Mouse (Mus musculus): Measurements from ENCODE around the gene Top1. TPM values are rescaled to one million over a fixed set of nuclear protein-coding genes. Genes with fewer than 3 reads are reported as not detected.

Gene Top1
- total and polyA plus RNA-seq, 3 experiments = 89.8 to 312 (median 91.3) TPM

- dilution Hi-C loops (cut with MboI; ENCODE audit: extremely low pct_ligation_motif_present, extremely low pct_unique_long_range_greater_than_20kb, low sequenced_read_pairs) = no loop called here
- in situ Hi-C loops (cut with MboI; ENCODE audit: low pct_ligation_motif_present, low pct_unique_long_range_greater_than_20kb, low sequenced_read_pairs) = no loop called here
- Histone ChIP-seq H3K9me3 (replicated peaks; ENCODE audit: low read length) (no peaks in the 10 kb centered on the region), H3K9ac (ENCODE audit: insufficient read depth, low read depth) (no peak overlapping the region), H3K4me1 (ENCODE audit: control insufficient read depth in 1 of 2, insufficient read depth in 2 of 2) (peaks cover 0 to 20% of the 10 kb centered on the region in 2 experiments; a peak in 2 of 4 replicates), H3K36me3 (replicated peaks in 1 of 2; ENCODE audit: control insufficient read depth in 1 of 2, insufficient read depth in 1 of 2, low read length in 1 of 2) (peaks cover 25 to 76% of the 10 kb centered on the region in 2 experiments), H3K4me2 (ENCODE audit: insufficient read depth, low read depth, poor library complexity, severe bottlenecking) (no peak overlapping the region), H3K79me2 (replicated peaks; ENCODE audit: control insufficient read depth, extremely low read depth, insufficient read depth, poor library complexity, severe bottlenecking) (no peaks in the 10 kb centered on the region), H3K27me3 (replicated peaks) (no peaks in the 10 kb centered on the region), H3K27ac (ENCODE audit: insufficient read depth, low read depth) (no peak overlapping the region), H3K4me3 (replicated peaks in 1 of 3; ENCODE audit: low read depth in 2 of 3, low read length in 2 of 3, poor library complexity in 1 of 3) (no peak overlapping the region)
- no peak for TF ChIP-seq MEF2A (IDR thresholded peaks at IDR 0.05; ENCODE audit: borderline replicate concordance, low read depth, low read length)
- no peak for TF ChIP-seq SIN3A (IDR thresholded peaks at IDR 0.05; ENCODE audit: low read length)
- TF ChIP-seq JUN (IDR thresholded peaks at IDR 0.05; ENCODE audit: insufficient read depth, low read depth, low read length) = no peak
- TF ChIP-seq SMC3 (IDR thresholded peaks at IDR 0.05; ENCODE audit: low read depth, low read length) = no peak
- TF ChIP-seq ZKSCAN1 (IDR thresholded peaks at IDR 0.05; ENCODE audit: borderline replicate concordance, low read depth, low read length) = no peak
- TF ChIP-seq ZC3H11A (IDR thresholded peaks at IDR 0.05; ENCODE audit: low read depth, low read length) = no peak
- no peak for TF ChIP-seq CHD2 (IDR thresholded peaks at IDR 0.05; ENCODE audit: low read length)
- no peak for TF ChIP-seq USF1 (IDR thresholded peaks at IDR 0.05; ENCODE audit: low read depth, low read length)
- no peak for TF ChIP-seq POLR2AphosphoS2 (IDR thresholded peaks at IDR 0.05; ENCODE audit: low read depth, low read length)
- TF ChIP-seq MAFK (IDR thresholded peaks at IDR 0.05; ENCODE audit: insufficient replicate concordance, low read length) = no peak
- TF ChIP-seq RCOR1 (conservative IDR thresholded peaks at IDR 0.05; ENCODE audit: low read depth, low read length) = no peak
- no peak for TF ChIP-seq ZMIZ1 (IDR thresholded peaks at IDR 0.05; ENCODE audit: low read depth, low read length)
- no peak for DNase-seq (ENCODE audit: extremely low read depth)
Measured at GRCm38 (mm10) chr2:160763816-160764215, 118.1 kb downstream of the Top1 start.

- in situ Hi-C loops (cut with MboI; ENCODE audit: low pct_ligation_motif_present, low pct_unique_long_range_greater_than_20kb, low sequenced_read_pairs) = no loop called here
- Histone ChIP-seq H3K27ac (ENCODE audit: insufficient read depth, low read depth) (no peak overlapping the region), H3K36me3 (replicated peaks in 1 of 2; ENCODE audit: control insufficient read depth in 1 of 2, insufficient read depth in 1 of 2, low read length in 1 of 2) (peaks cover 21 to 73% of the 10 kb centered on the region in 2 experiments), H3K4me3 (replicated peaks in 1 of 3; ENCODE audit: low read depth in 2 of 3, low read length in 2 of 3, poor library complexity in 1 of 3) (no peak overlapping the region), H3K9ac (ENCODE audit: insufficient read depth, low read depth) (no peak overlapping the region), H3K4me2 (ENCODE audit: insufficient read depth, low read depth, poor library complexity, severe bottlenecking) (no peak overlapping the region), H3K79me2 (replicated peaks; ENCODE audit: control insufficient read depth, extremely low read depth, insufficient read depth, poor library complexity, severe bottlenecking) (no peaks in the 10 kb centered on the region), H3K27me3 (replicated peaks) (no peaks in the 10 kb centered on the region), H3K4me1 (ENCODE audit: control insufficient read depth in 1 of 2, insufficient read depth in 2 of 2) (peaks cover 0 to 20% of the 10 kb centered on the region in 2 experiments; a peak in 2 of 4 replicates), H3K9me3 (replicated peaks; ENCODE audit: low read length) (no peaks in the 10 kb centered on the region)
- no peak for DNase-seq (ENCODE audit: extremely low read depth)
- dilution Hi-C loops (cut with MboI; ENCODE audit: extremely low pct_ligation_motif_present, extremely low pct_unique_long_range_greater_than_20kb, low sequenced_read_pairs) = no loop called here
- TF ChIP-seq ZKSCAN1 (IDR thresholded peaks at IDR 0.05; ENCODE audit: borderline replicate concordance, low read depth, low read length) (no peak), MAX (IDR thresholded peaks at IDR 0.05; ENCODE audit: low read length) (no peak), TBP (conservative IDR thresholded peaks at IDR 0.05; ENCODE audit: low read depth, low read length) (no peak), ZNF384 (IDR thresholded peaks at IDR 0.05; ENCODE audit: low read depth, low read length) (no peak), ZC3H11A (IDR thresholded peaks at IDR 0.05; ENCODE audit: low read depth, low read length) (no peak), JUN (IDR thresholded peaks at IDR 0.05; ENCODE audit: insufficient read depth, low read depth, low read length) (no peak), NELFE (IDR thresholded peaks at IDR 0.05; ENCODE audit: low read depth, low read length) (no peak), ETS1 (conservative IDR thresholded peaks at IDR 0.05; ENCODE audit: low read depth, low read length) (no peak), GABPA (IDR thresholded peaks at IDR 0.05; ENCODE audit: insufficient replicate concordance, low read depth, low read length) (no peak), MAFK (IDR thresholded peaks at IDR 0.05; ENCODE audit: insufficient replicate concordance, low read length) (no peak), CHD2 (IDR thresholded peaks at IDR 0.05; ENCODE audit: low read length) (no peak), CTCF (conservative IDR thresholded peaks at IDR 0.05 in 1 of 2, IDR thresholded peaks at IDR 0.05 in 1 of 2; ENCODE audit: low read depth in 2 of 2, low read length in 2 of 2) (no peak)
Measured at GRCm38 (mm10) chr2:160764386-160764785, 118.7 kb downstream of the Top1 start.

All from CH12.LX (cell line).